Mouse (Mus musculus): ENCODE measurements around the gene Smg7.

GRCm38 (mm10) chr1:152793495-152794130 is 108.8 kb downstream of the Smg7 start:
- TF ChIP-seq GATA1 (IDR thresholded peaks at IDR 0.05; ENCODE audit: borderline replicate concordance, low read length) (no peak), FLI1 (IDR thresholded peaks at IDR 0.05; ENCODE audit: low read length) (no peak)

Data from megakaryocyte, embryonic 14.5 days (primary cell).